Mouse (Mus musculus): ENCODE data around the gene Mapk8. TPM values are rescaled to one million over a fixed set of nuclear protein-coding genes. Genes with fewer than 3 reads are reported as not detected.

Mapk8 gene
- polyA plus RNA-seq, 1 experiment from 2014 or later, result 14.3 TPM

DNA sequence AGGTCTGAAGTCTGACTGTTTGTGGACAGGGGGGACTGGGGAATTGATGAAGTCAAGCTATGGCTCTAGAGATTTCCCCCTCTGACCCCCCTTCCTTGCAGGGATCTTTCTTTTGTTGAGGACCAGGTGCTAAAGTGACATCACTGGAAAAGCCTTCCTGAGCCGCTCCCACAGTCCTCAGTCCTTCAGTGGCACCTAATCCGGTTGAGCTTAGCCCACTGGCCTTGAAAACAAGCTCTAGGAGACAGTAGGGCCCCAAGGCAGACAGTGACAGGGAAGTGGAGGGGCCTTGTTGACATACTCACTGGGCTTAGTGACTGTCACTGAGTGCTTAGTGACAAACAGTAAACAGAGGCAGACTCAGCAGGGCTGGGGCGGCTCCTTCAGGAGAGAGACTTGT is 24.4 kb upstream of the Mapk8 start, which contains the start of gene Frmpd2:
Gene Frmpd2, plus strand, starts transcription at position 366 of the 400 bp plus-strand sequence.
- WGBS, result 63% methylated on average over 3 of the region's 3 CpGs
- Histone ChIP-seq H3K27me3 (ENCODE audit: insufficient read depth, low read length) (no peaks in the 10 kb centered on the region), H3K4me3 (replicated peaks; ENCODE audit: low read depth, low read length) (no peak within 1 kb of the TSS), H3K9me3 (replicated peaks; ENCODE audit: low read length) (no peaks in the 10 kb centered on the region), H3K9ac (ENCODE audit: low read depth, low read length) (no peak within 1 kb of the TSS), H3K4me1 (replicated peaks; ENCODE audit: insufficient read depth, low read length) (no peaks in the 10 kb centered on the region; the same call in 1 of the 2 replicates), H3K27ac (no peak within 1 kb of the TSS), H3K36me3 (ENCODE audit: insufficient read depth, low read length) (no peaks in the 10 kb centered on the region), H3K4me2 (ENCODE audit: low read length) (no peak within 1 kb of the TSS)
- no peak for DNase-seq (ENCODE audit: low spot score)
- ATAC-seq (replicated peaks; ENCODE audit: low FRiP score, low read depth), result no peak
- TF ChIP-seq CTCF (IDR thresholded peaks at IDR 0.05; ENCODE audit: low read depth), result no peak

GRCm38 (mm10) chr14:33467766-33468165 is 20.8 kb upstream of the Mapk8 start:
- ATAC-seq (replicated peaks; ENCODE audit: low FRiP score, low read depth), result no peak
- no peak for TF ChIP-seq CTCF (IDR thresholded peaks at IDR 0.05; ENCODE audit: low read depth)
- Histone ChIP-seq H3K4me2 (ENCODE audit: low read length) (no peak overlapping the region), H3K9me3 (replicated peaks; ENCODE audit: low read length) (no peaks in the 10 kb centered on the region), H3K4me3 (replicated peaks; ENCODE audit: low read depth, low read length) (no peak overlapping the region), H3K9ac (ENCODE audit: low read depth, low read length) (no peak overlapping the region), H3K27ac (no peak overlapping the region), H3K27me3 (ENCODE audit: insufficient read depth, low read length) (no peaks in the 10 kb centered on the region), H3K4me1 (replicated peaks; ENCODE audit: insufficient read depth, low read length) (no peaks in the 10 kb centered on the region), H3K36me3 (ENCODE audit: insufficient read depth, low read length) (no peaks in the 10 kb centered on the region)
- 73% methylated on average over 6 of the region's 6 CpGs for WGBS
- DNase-seq (ENCODE audit: low spot score), result no peak

DNA sequence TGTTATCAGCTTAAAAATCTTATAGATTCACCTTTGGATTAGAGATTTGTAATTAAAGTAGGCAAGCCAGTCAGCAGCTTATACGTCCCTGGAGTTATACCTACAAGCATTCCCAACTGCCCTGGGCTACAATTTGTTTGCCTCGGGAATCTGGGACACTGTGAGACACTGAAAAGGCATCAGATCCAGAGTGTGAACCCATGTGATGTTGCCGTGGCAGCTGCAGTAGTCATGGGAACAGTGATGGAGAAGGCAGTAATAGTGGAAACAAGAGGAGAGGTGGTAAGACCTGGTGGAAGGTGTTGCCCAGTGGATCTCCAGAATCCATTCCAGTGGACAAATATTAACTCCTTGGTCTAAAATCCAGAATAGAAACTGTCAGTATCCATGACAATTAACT is 16.7 kb upstream of the Mapk8 start:
- Histone ChIP-seq H3K4me3 (replicated peaks; ENCODE audit: low read depth, low read length) (no peak overlapping the region), H3K4me1 (replicated peaks; ENCODE audit: insufficient read depth, low read length) (no peaks in the 10 kb centered on the region), H3K36me3 (ENCODE audit: insufficient read depth, low read length) (no peaks in the 10 kb centered on the region), H3K27me3 (ENCODE audit: insufficient read depth, low read length) (no peaks in the 10 kb centered on the region), H3K4me2 (ENCODE audit: low read length) (no peak overlapping the region), H3K9ac (ENCODE audit: low read depth, low read length) (no peak overlapping the region), H3K27ac (no peak overlapping the region), H3K9me3 (replicated peaks; ENCODE audit: low read length) (no peaks in the 10 kb centered on the region)
- no peak for TF ChIP-seq CTCF (IDR thresholded peaks at IDR 0.05; ENCODE audit: low read depth)
- ATAC-seq (replicated peaks; ENCODE audit: low FRiP score, low read depth) (no peak), DNase-seq (ENCODE audit: low spot score) (no peak)
- 70% methylated on average over 3 of the region's 3 CpGs for WGBS

- Histone ChIP-seq H3K27ac (no peak overlapping the region), H3K4me3 (replicated peaks; ENCODE audit: low read depth, low read length) (no peak overlapping the region), H3K4me2 (ENCODE audit: low read length) (no peak overlapping the region), H3K9me3 (replicated peaks; ENCODE audit: low read length) (no peaks in the 10 kb centered on the region), H3K36me3 (ENCODE audit: insufficient read depth, low read length) (no peaks in the 10 kb centered on the region), H3K9ac (ENCODE audit: low read depth, low read length) (no peak overlapping the region), H3K27me3 (ENCODE audit: insufficient read depth, low read length) (no peaks in the 10 kb centered on the region), H3K4me1 (replicated peaks; ENCODE audit: insufficient read depth, low read length) (no peaks in the 10 kb centered on the region)
- no peak for ATAC-seq (replicated peaks; ENCODE audit: low FRiP score, low read depth)
- no peak for DNase-seq (ENCODE audit: low spot score)
- no peak for TF ChIP-seq CTCF (IDR thresholded peaks at IDR 0.05; ENCODE audit: low read depth)
Observed at GRCm38 (mm10) chr14:33450331-33450730, 3.4 kb upstream of the Mapk8 start.

- no peaks in the 10 kb centered on the region; the same call in 1 of the 2 replicates for H3K4me1 ChIP-seq (replicated peaks; ENCODE audit: insufficient read depth, low read length)
- H3K4me2 ChIP-seq (ENCODE audit: low read length), result no peak overlapping the region
- H3K4me3 ChIP-seq (replicated peaks; ENCODE audit: low read depth, low read length), result no peak overlapping the region
- no peaks in the 10 kb centered on the region for H3K27me3 ChIP-seq (ENCODE audit: insufficient read depth, low read length)
- no peaks in the 10 kb centered on the region for H3K9me3 ChIP-seq (replicated peaks; ENCODE audit: low read length)
- no peak overlapping the region for H3K27ac ChIP-seq
- no peak overlapping the region for H3K9ac ChIP-seq (ENCODE audit: low read depth, low read length)
- H3K36me3 ChIP-seq (ENCODE audit: insufficient read depth, low read length), result no peaks in the 10 kb centered on the region
- WGBS, result 80% methylated on average over 2 of the region's 2 CpGs
- DNase-seq (ENCODE audit: low spot score), result no peak
- TF ChIP-seq CTCF (IDR thresholded peaks at IDR 0.05; ENCODE audit: low read depth), result no peak
- no peak for ATAC-seq (replicated peaks; ENCODE audit: low FRiP score, low read depth)
Observed at GRCm38 (mm10) chr14:33449296-33449840, 2.4 kb upstream of the Mapk8 start.

GRCm38 (mm10) chr14:33448276-33448675 is 1.3 kb upstream of the Mapk8 start:
- DNase-seq (ENCODE audit: low spot score), result no peak
- 87% methylated on average over 4 of the region's 4 CpGs for WGBS
- H3K9ac ChIP-seq (ENCODE audit: low read depth, low read length), result no peak overlapping the region

GRCm38 (mm10) chr14:33446561-33447023 is 366 bp downstream of the Mapk8 start:
- peak; percentile 30 for ATAC-seq (replicated peaks; ENCODE audit: low FRiP score, low read depth)

More at GRCm38 (mm10) chr14:33448276-33448675, 1.3 kb upstream of the Mapk8 start:
- Histone ChIP-seq H3K27me3 (ENCODE audit: insufficient read depth, low read length) (no peaks in the 10 kb centered on the region), H3K36me3 (ENCODE audit: insufficient read depth, low read length) (no peaks in the 10 kb centered on the region), H3K27ac (no peak overlapping the region), H3K4me2 (ENCODE audit: low read length) (no peak overlapping the region), H3K9me3 (replicated peaks; ENCODE audit: low read length) (no peaks in the 10 kb centered on the region), H3K4me3 (replicated peaks; ENCODE audit: low read depth, low read length) (no peak overlapping the region), H3K4me1 (replicated peaks; ENCODE audit: insufficient read depth, low read length) (no peaks in the 10 kb centered on the region; the same call in 1 of the 2 replicates)
- no peak for ATAC-seq (replicated peaks; ENCODE audit: low FRiP score, low read depth)
- no peak for TF ChIP-seq CTCF (IDR thresholded peaks at IDR 0.05; ENCODE audit: low read depth)

More at GRCm38 (mm10) chr14:33446561-33447023, 366 bp downstream of the Mapk8 start:
- H3K9me3 ChIP-seq (replicated peaks; ENCODE audit: low read length), result no peaks in the 10 kb centered on the region
- H3K4me3 ChIP-seq (replicated peaks; ENCODE audit: low read depth, low read length), result peak overlapping the region; percentile 79
- DNase-seq (ENCODE audit: low spot score), result no peak
- TF ChIP-seq CTCF (IDR thresholded peaks at IDR 0.05; ENCODE audit: low read depth), result no peak
- no peaks in the 10 kb centered on the region for H3K27me3 ChIP-seq (ENCODE audit: insufficient read depth, low read length)
- under 1% methylated on average over 64 of the region's 72 CpGs for WGBS
- H3K36me3 ChIP-seq (ENCODE audit: insufficient read depth, low read length), result no peaks in the 10 kb centered on the region
- H3K4me1 ChIP-seq (replicated peaks; ENCODE audit: insufficient read depth, low read length), result no peaks in the 10 kb centered on the region; the same call in 1 of the 2 replicates
- H3K27ac ChIP-seq, result peak overlapping the region; percentile 88
- peak overlapping the region; percentile 57 for H3K4me2 ChIP-seq (ENCODE audit: low read length)
- peak overlapping the region; percentile 88 for H3K9ac ChIP-seq (ENCODE audit: low read depth, low read length)

Measured in kidney, postnatal 0 days (tissue).